8 mouse cellular contexts compared by ENCODE assay signal in the genomic region with DNA sequence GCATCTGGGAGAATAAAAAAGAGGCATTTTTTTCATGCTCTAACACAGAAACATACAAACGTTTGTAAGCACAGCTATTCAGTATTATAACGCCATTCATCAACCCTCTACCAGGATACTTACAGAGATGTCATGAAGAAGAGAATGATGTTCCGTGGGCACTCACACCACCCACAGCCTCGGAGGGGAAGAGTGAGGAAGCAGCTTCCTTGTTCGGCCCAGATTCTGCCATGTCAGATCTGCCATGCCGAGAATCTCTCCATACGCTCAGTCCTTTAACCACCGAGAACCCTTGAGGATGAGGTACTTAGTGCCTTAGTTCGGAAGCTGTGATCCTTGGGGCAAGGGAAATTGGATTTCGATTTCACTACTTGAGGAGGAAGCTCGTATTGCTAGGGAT. TPM values are rescaled to one million over a fixed set of nuclear protein-coding genes. Genes with fewer than 3 reads are reported as not detected.
A peak's percentile ranks its signal among the peaks of the same experiment; 100 is the strongest.
DNase-seq lines count a peak whose midpoint lies in the region; ATAC-seq and TF ChIP-seq lines count a peak whose summit lies in the region.

Gene Nin, minus strand, starts transcription at position 367 of the 400 bp plus-strand sequence.

- intact Hi-C loops in left cerebral cortex, postnatal 14 days (cut with DNase I): loop anchor here (5.0 kb wide), 1 partner anchor 36 kb away; no protein-coding TSS in a partner anchor

- no peak for ATAC-seq in liver, embryonic 13.5 days (ENCODE audit: low read depth)
- no peak for ATAC-seq in stomach, embryonic 15.5 days (ENCODE audit: insufficient read depth, low FRiP score, low read depth)

- TF ChIP-seq POLR2A in kidney, adult 2 months (IDR thresholded peaks at IDR 0.05; ENCODE audit: low read depth, low read length): no peak

- no peak for TF ChIP-seq CTCF in kidney, adult 2 months (conservative IDR thresholded peaks at IDR 0.05; ENCODE audit: insufficient read depth, insufficient read length, low read depth, low read length)

- no peak for DNase-seq in liver, embryonic 13.5 days
- no peak for DNase-seq in liver
- DNase-seq in brain, adult 2 months (ENCODE audit: low read depth, low spot score): peak; percentile 50
- no peak for DNase-seq in gastrocnemius, postnatal 4 days (ENCODE audit: low spot score in 2 of 2)
- peak in 1 of 2 experiments; percentile 34 for DNase-seq in left cerebral cortex, postnatal 14 days (ENCODE audit: low spot score in 2 of 2)
- no peak for DNase-seq in spleen, postnatal 4 days (ENCODE audit: low spot score in 2 of 2)
- no peak for DNase-seq in kidney, adult 2 months

- no peaks in the 10 kb centered on the region for H3K9me3 ChIP-seq in liver, embryonic 13.5 days (replicated peaks)
- H3K9me3 ChIP-seq in stomach, embryonic 15.5 days: no peaks in the 10 kb centered on the region

- WGBS in liver, embryonic 13.5 days (ENCODE audit: insufficient replicate concordance): 67% methylated on average over 11 of the region's 11 CpGs
- WGBS in stomach, embryonic 15.5 days: 69% methylated on average over 11 of the region's 11 CpGs
- 85% methylated on average over 11 of the region's 11 CpGs for WGBS in kidney, adult 2 months

- H3K27me3 ChIP-seq in liver, embryonic 13.5 days: peaks cover 48% of the 10 kb centered on the region
- no peaks in the 10 kb centered on the region for H3K27me3 ChIP-seq in stomach, embryonic 15.5 days (replicated peaks)
- H3K27me3 ChIP-seq in kidney, adult 2 months (replicated peaks; ENCODE audit: control insufficient read depth, insufficient read depth, low read length): no peaks in the 10 kb centered on the region

- no peaks in the 10 kb centered on the region for H3K36me3 ChIP-seq in liver, embryonic 13.5 days
- H3K36me3 ChIP-seq in stomach, embryonic 15.5 days: no peaks in the 10 kb centered on the region
- H3K36me3 ChIP-seq in kidney, adult 2 months (ENCODE audit: control insufficient read depth, insufficient read depth, low read length): no peaks in the 10 kb centered on the region

- no peak within 1 kb of the TSS for H3K4me3 ChIP-seq in liver, embryonic 13.5 days (replicated peaks)
- H3K4me3 ChIP-seq in stomach, embryonic 15.5 days (replicated peaks): no peak within 1 kb of the TSS
- no peak within 1 kb of the TSS for H3K4me3 ChIP-seq in kidney, adult 2 months (ENCODE audit: insufficient read depth, low read depth, low read length)

- H3K27ac ChIP-seq in liver, embryonic 13.5 days: no peak within 1 kb of the TSS
- H3K27ac ChIP-seq in stomach, embryonic 15.5 days: no peak within 1 kb of the TSS
- H3K27ac ChIP-seq in kidney, adult 2 months (ENCODE audit: insufficient read depth, low read depth, low read length): no peak within 1 kb of the TSS

- H3K9ac ChIP-seq in liver, embryonic 13.5 days: no peak within 1 kb of the TSS
- H3K9ac ChIP-seq in stomach, embryonic 15.5 days: no peak within 1 kb of the TSS

- peaks cover 26% of the 10 kb centered on the region for H3K4me1 ChIP-seq in liver, embryonic 13.5 days (replicated peaks)
- peaks cover 9% of the 10 kb centered on the region for H3K4me1 ChIP-seq in stomach, embryonic 15.5 days
- H3K4me1 ChIP-seq in kidney, adult 2 months (ENCODE audit: control insufficient read depth, insufficient read depth, low read length): peaks cover 8% of the 10 kb centered on the region; the same call in 1 of the 2 replicates

- H3K4me2 ChIP-seq in liver, embryonic 13.5 days: peak within 1 kb of the TSS; percentile 96; the same call in 1 of the 2 replicates
- no peak within 1 kb of the TSS for H3K4me2 ChIP-seq in stomach, embryonic 15.5 days

RNA-seq across cellular contexts. Expression of gene Nin, which starts in this region (rescaled TPM):
- 2.2 and 2.6 TPM in 2 replicates for polyA plus RNA-seq in liver, embryonic 13.5 days (2015; fragmentation: Nextera tagmentation; extraction: Ambion mirVana)
- total RNA-seq in gastrocnemius, postnatal 4 days (2021): 10 to 100 TPM; 36.7 to 39.8 TPM
- total RNA-seq in left cerebral cortex, postnatal 14 days (2021): 10 to 100 TPM; 44.5 to 53.7 TPM
- 11.0 and 11.6 TPM in 2 replicates for polyA plus RNA-seq in stomach, embryonic 15.5 days (2015; fragmentation: Nextera tagmentation; extraction: Ambion mirVana)
- polyA plus RNA-seq in kidney, adult 2 months (2012; rRNA removed): 4.9 and 5.2 TPM in 2 replicates
